Mouse (Mus musculus): ENCODE results near the gene Ppp1r1b.

The Ppp1r1b gene

GRCm38 (mm10) chr11:98328371-98329069, 19.7 kb upstream of the Ppp1r1b start:
- DNase-seq (ENCODE audit: low spot score), result no peak

GRCm38 (mm10) chr11:98329081-98329959, 18.9 kb upstream of the Ppp1r1b start, which contains the start of gene Neurod2:
Neurod2 (minus strand) TSS chr11:98329648.
- no peak for DNase-seq (ENCODE audit: low spot score)

- no peak for DNase-seq (ENCODE audit: low spot score)
Observed at GRCm38 (mm10) chr11:98329960-98330744, 18.1 kb upstream of the Ppp1r1b start.

DNA sequence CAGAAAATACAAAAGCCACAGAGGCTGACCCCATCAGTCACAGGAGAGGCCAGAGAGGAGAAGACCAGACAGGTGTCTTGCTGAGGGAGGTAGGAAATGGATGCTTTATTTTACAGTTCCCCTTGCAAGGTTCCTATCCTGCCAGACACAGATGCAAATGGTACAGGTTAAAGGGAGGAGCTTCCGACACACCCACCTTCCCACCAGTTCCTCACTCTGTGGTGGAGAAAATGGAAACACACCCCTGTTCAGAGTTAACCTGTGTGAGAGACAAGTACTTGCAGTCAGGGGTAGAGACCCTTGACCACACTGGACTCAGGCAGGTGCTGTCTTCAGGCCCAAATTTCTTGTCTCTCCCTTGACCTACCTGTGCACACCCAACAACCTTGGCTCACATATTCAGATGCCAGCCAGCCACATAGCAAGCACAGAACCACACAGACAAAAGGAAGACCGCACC, 17.4 kb upstream of the Ppp1r1b start:
- no peak for DNase-seq (ENCODE audit: low spot score)

- no peak for DNase-seq (ENCODE audit: low spot score)
Observed at GRCm38 (mm10) chr11:98331401-98331800, 16.8 kb upstream of the Ppp1r1b start.

- no peak for DNase-seq (ENCODE audit: low spot score)
Observed at GRCm38 (mm10) chr11:98332186-98332585, 16.0 kb upstream of the Ppp1r1b start.

- no peak for DNase-seq (ENCODE audit: low spot score)
Observed at GRCm38 (mm10) chr11:98332841-98333240, 15.4 kb upstream of the Ppp1r1b start.

- DNase-seq (ENCODE audit: low spot score), result no peak
Observed at GRCm38 (mm10) chr11:98333263-98333696, 14.9 kb upstream of the Ppp1r1b start.

- no peak for DNase-seq (ENCODE audit: low spot score)
Observed at GRCm38 (mm10) chr11:98333981-98334741, 14.0 kb upstream of the Ppp1r1b start.

DNA sequence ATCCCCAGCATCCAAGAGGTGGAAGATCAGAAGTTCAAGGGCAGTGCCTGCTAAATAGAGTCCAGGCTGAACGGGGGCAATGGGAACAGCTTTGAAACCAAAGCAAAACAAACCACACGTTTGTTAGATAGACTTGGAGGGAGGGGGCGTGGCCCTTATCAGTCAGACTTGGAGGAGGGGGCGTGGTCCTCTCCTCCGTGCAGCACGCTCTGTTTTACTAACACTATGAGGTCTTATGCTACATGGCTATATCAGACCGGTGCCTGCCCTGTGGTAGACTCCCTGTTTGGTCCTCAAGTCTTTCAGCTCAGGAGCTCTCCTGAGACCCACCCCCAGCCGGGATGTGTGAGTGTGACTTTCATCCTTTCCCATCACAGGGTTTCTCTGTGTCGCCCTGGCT, 13.0 kb upstream of the Ppp1r1b start:
- DNase-seq (ENCODE audit: low spot score), result no peak

DNA sequence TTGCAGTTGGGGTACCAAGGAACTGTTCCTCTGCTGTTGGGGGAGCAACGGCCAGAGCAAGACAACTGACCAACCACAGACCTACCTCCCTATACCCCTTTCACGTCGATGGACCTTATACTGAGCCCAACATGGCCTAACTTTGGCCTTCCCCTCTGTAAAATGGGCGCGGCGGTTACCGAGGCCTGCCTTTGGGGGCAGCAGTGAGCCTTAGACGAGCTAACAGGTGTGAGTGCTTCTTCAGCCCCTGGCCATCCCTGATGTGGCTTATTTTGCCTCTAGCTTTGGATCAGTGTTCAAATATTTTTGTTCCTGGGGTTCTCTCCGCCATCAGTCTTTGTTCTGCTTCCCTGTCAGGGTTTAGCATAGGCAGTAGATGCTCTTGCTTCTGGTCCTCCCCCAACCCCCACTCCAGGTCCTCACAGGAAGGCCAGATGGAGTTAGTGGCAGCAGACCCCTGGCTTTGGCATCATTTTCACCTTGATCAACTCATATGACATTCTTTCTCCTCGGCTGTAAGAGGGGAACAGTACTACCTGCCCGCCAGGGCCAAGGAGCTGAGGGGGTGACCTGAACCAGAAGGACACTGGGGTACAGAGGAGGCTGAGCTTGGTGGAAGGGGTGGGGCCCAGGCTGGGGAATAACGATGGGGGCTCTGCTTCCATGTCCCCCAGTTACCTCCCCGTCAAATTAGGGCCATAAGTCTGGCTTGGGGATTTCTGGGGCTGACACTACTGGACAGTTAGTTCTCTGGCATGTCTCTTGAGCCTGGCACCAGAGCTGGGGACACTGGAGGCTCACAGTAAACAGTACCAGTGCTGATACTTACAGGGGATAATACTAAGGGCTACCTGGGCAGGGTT, 11.7 kb upstream of the Ppp1r1b start:
- DNase-seq (ENCODE audit: low spot score), result no peak

DNA sequence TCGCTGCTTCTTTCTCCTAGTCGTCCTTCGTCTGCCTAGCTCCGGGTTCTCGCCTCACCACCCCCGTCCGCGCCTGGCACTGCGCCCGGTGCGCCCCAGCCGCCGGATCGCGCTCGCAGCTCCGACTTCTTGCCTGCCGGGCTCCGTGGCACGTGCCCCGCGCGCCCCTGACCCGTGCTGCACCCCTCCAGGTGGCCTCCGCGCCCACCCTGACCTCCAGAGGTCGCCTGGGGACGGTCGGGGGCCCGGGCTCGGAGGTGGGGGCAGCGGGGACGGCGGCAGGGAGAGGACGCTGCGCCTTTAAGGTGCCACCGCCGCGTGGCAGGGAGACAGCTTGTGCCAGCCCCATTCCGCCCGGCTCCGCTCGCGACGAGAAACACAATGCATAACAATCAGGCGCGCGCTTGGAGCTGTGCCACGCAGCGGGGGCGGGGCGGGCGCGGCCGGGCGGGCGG, 9.7 kb upstream of the Ppp1r1b start:
- DNase-seq (ENCODE audit: low spot score), result no peak

GRCm38 (mm10) chr11:98339071-98339501, 9.1 kb upstream of the Ppp1r1b start:
- DNase-seq (ENCODE audit: low spot score), result no peak

DNA sequence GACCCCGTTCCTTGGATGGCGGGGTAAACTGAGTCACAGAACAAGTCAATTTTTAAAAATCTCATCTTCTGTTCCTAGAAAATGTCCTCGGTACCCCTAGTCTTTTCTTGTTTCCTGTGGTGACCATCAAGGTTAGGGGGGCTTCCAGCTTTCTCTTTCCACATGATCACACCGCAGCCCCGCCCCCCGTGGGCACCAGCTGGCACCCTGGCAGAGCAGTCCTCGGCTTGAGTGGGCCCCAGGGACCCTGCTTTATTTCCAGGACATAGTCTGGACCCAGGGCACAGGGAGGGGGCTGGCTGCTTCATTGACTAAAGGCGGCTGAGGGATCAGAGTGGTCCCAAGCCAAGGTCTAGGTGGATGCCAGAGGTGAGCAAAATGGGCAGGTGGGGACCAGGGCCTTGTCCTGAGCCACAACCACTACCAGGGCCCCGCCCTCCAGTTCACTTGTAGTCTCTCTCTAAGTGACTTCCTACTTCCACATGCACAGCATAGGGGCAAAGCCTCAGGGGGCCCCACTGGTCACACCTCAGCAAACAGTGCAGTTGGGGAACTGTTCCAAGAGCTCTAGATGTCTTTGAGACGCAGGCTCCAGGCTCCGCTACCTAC, 8.4 kb upstream of the Ppp1r1b start:
- DNase-seq (ENCODE audit: low spot score), result no peak

DNA sequence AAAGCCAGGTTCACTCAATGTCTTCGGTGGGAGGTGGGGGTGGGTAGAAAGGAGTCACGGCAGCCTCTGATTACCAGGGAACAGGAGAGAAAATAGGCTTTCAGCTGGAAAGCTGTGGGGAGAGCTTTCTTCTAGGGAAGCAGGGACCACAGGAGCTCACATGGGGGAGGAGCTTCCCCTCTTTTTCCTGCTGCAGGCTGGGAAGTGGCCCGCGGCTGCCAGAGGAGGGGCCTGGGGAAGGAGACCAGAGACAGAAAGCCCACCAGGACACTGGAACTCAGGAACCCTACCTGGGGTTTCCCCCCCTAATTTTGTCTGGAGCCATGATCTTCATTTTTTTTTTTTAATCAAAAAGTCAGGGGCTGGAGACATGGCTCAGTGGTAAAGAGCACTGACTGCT, 7.6 kb upstream of the Ppp1r1b start:
- no peak for DNase-seq (ENCODE audit: low spot score)

- no peak for DNase-seq (ENCODE audit: low spot score)
Observed at GRCm38 (mm10) chr11:98341174-98341573, 7.0 kb upstream of the Ppp1r1b start.

DNA sequence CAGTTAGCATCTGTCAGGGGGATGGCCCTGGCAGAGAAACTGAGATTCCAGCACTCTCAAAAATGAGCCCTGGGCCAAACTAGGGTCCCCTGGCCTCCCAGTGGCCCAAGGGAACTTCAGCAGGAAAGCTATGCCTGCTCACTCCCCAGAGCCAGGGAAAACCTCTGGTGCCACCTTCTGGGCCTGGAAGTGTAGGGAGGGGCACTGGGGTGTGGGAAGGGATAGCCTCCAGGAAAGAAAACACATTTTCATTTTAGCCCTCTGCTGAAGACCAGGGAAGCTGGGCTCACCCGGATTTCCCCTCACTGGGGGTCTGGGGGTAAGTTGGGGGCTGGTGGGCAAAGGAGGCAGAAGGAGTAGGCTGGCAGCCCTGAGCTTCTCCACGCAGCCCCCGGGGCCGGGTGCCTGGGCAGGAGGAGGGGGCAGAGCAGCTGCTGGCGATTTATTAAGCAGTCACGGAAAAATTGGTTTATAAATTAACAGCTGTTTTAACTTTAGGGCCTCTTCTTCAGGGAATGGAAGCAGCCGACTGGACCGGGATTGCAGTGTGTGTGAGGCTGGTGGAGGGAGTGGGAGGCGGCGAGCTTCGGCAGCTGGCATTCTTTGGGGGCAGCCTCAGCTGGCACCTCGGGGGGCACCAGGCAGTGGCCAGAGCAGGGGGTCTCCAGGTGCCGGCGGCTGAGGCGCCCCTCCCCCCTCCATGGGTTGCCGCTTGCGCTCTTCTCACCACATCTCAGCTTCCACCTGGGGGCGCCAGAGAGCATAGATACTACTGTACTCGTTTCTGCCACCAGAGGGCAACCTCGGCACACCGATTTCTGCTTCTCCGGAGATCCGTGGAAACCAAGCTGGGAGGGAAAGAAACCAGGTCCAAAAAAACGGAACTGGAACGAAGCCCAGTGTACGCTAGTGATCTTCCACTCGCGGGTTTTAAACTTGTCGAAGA, 5.9 kb upstream of the Ppp1r1b start:
- peak; percentile 84 for DNase-seq (ENCODE audit: low spot score)

DNA sequence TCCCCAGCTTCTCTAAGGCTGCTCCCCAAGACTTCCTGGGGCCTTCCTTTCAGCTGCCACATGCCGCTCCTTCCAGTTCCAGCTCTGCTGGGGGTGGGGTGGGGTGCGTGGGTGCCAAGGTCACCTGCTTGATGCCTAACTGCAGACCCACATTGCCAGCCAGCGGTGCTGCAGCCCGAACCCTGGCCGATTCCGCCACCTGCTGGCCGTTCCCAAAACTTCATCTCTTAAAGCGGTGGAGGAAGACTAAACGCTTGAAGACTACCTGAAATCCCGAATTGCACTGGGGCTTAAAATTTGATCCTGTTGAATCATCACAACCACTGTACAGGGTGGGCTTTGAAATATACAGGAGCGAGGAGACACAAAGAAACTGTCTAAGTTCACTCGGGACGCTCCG, 3.0 kb upstream of the Ppp1r1b start:
- DNase-seq (ENCODE audit: low spot score), result peak; percentile 58

GRCm38 (mm10) chr11:98346168-98346567, 2.0 kb upstream of the Ppp1r1b start:
- no peak for DNase-seq (ENCODE audit: low spot score)
